28 mouse cellular contexts compared by ENCODE assay signal in the genomic region with DNA sequence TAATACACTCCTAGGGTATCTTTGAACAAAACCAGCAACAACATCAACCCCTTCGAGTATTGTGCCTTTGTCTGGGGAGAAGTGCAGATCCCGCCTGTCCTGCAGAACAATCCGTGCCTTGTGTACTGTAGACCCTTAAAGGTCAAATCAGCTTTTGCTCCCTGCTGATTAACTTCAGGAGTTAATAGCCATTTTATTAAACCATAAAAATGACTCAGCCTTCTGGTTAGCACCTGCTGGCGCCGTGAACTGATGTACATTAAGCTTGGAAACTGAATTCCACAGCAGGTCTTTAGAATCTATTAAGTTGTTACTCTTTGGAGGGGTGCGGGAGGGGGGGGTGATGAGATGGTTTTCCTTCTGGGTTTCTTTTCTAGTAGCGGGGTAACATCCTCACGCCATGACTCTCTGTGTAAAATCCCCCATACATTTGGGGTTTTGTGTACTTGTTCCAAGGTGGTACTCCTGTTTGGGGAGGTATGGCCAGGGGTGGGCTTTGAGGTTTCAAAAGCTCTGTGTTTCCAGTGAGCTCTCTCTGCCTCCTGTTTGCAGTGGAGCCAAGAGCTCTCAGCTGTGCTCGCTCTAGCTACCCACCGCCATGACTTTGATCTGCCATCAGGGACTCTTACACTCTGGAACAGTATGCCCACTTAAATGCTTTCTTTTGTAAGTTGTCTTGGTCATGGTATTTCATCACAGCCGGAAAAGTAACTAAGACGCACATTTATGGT. TPM values are rescaled to one million over a fixed set of nuclear protein-coding genes. Genes with fewer than 3 reads are reported as not detected.
"Had no signal": no experiment of that assay in that cellular context is flagged by ENCODE, and none has a peak within 500 bp of the region (broad histone marks: within the 10 kb centered on the region; RNA-seq: fewer than 3 reads in every experiment).

No protein-coding gene starts in this region.

- H3K9ac ChIP-seq: liver, embryonic 12.5 days; liver, embryonic 15.5 days had no signal

- H3K27ac ChIP-seq: liver, embryonic 12.5 days; liver, embryonic 15.5 days; stomach, postnatal 0 days had no signal

- DNase-seq: kidney, adult 18-20 months; kidney, adult 9 months; kidney, postnatal 14 days; kidney, postnatal 4 days; left cerebral cortex, postnatal 4 days; liver; lung, adult 18-20 months; lung, postnatal 14 days; lung, postnatal 4 days; midbrain, embryonic 14.5 days; right cerebral cortex, postnatal 14 days; right cerebral cortex, postnatal 4 days; thymus, adult 2 months; thymus, postnatal 14 days; thymus, postnatal 4 days had no signal

- H3K27me3 ChIP-seq: liver, embryonic 12.5 days; liver, embryonic 15.5 days had no signal

- H3K9me3 ChIP-seq: liver, embryonic 12.5 days; liver, embryonic 15.5 days had no signal

- H3K4me3 ChIP-seq: liver, embryonic 12.5 days; liver, embryonic 15.5 days had no signal

- H3K4me2 ChIP-seq: liver, embryonic 12.5 days; liver, embryonic 15.5 days; midbrain, embryonic 11.5 days had no signal

- ATAC-seq: liver, embryonic 12.5 days had no signal

RNA-seq across cellular contexts. Expression of gene Prss48, which starts 21.9 kb away (rescaled TPM):
- total RNA-seq: layer of hippocampus, adult 18-20 months; layer of hippocampus, postnatal 14 days; left cerebral cortex, adult 8-10 months; left cerebral cortex, postnatal 14 days; left cerebral cortex, postnatal 4 days; megakaryocyte progenitor cell, adult 5-6 weeks; megakaryocyte-erythroid progenitor cell, adult 5-6 weeks; midbrain, postnatal 0 days had no signal
- polyA plus RNA-seq: liver, embryonic 12.5 days; liver, embryonic 15.5 days; midbrain, embryonic 11.5 days; midbrain, embryonic 14.5 days; midbrain, postnatal 0 days; neural tube, embryonic 11.5 days; neural tube, embryonic 14.5 days; stomach, postnatal 0 days; thymus, adult 2 months had no signal
